Mouse (Mus musculus) hindbrain, embryonic 14.5 days (tissue): ENCODE data around the gene Plxdc2. TPM values are rescaled to one million over a fixed set of nuclear protein-coding genes. Genes with fewer than 3 reads are reported as not detected.

Experiments used
- ATAC-seq: fragments of 200-750 bp; cut with Nextera tagmentation; 2 replicates; pipeline ENCODE4 v1.8.0; 2017; ENCODE audit warnings: moderate number of reproducible peaks, mild to moderate bottlenecking, moderate TSS enrichment, moderate library complexity; ENCODE audit not compliant: low FRiP score
- DNase-seq: peaks from one replicate; pipeline ENCODE4 v3.0.0-alpha.2; 2015; ENCODE audit warnings: low spot score
- H3K27ac ChIP-seq: fragments of 300-500 bp; sonication (generic); 2 replicates; pipeline ENCODE4 v1.5.1; 2014; ENCODE audit warnings: mild to moderate bottlenecking, moderate library complexity
- H3K27me3 ChIP-seq: fragments of 300-500 bp; sonication (generic); 2 replicates; pipeline ENCODE4 v1.6.1; 2014; ENCODE audit warnings: mild to moderate bottlenecking, low read length, mixed read lengths; ENCODE audit not compliant: control insufficient read depth, insufficient read depth
- H3K36me3 ChIP-seq: fragments of 300-500 bp; sonication (generic); replicated peaks from 2 replicates; pipeline ENCODE4 v1.6.1; 2014; ENCODE audit not compliant: control insufficient read depth, insufficient read depth
- H3K4me1 ChIP-seq: fragments of 300-500 bp; sonication (generic); replicated peaks from 2 replicates; pipeline ENCODE4 v1.6.1; 2014; ENCODE audit warnings: antibody characterized with exemption, low read length, mixed read lengths; ENCODE audit not compliant: control insufficient read depth, insufficient read depth
- H3K4me2 ChIP-seq: fragments of 300-500 bp; sonication (generic); replicated peaks from 2 replicates; pipeline ENCODE4 v1.6.1; 2014; ENCODE audit warnings: mild to moderate bottlenecking, moderate library complexity
- H3K4me3 ChIP-seq: fragments of 300-500 bp; sonication (generic); replicated peaks from 2 replicates; pipeline ENCODE4 v1.5.1; 2014; ENCODE audit warnings: mild to moderate bottlenecking, low read length
- H3K9ac ChIP-seq: fragments of 300-500 bp; sonication (generic); 2 replicates; pipeline ENCODE4 v1.6.1; 2014
- H3K9me3 ChIP-seq: fragments of 300-500 bp; sonication (generic); 2 replicates; pipeline ENCODE4 v1.6.1; 2016; ENCODE audit warnings: low read length; ENCODE audit not compliant: control insufficient read depth
- WGBS: fragments of 180-500 bp; shearing (Covaris S2); extraction: QIAGEN DNeasy Blood & Tissue Kit; methylation state at CpG from one replicate; pipeline ENCODE4 v1.1.7; 2014; 5-methylcytosine and 5-hydroxymethylcytosine counted together
- polyA plus RNA-seq: library from polyadenylated mRNA; unstranded; fragments of >200 nt; fragmentation: Nextera tagmentation; extraction: Ambion mirVana; gene quantifications from 2 replicates; pipeline ENCODE4 v1.2.1, GENCODE M21; 2014

Gene Plxdc2
- polyA plus RNA-seq, 1 experiment from 2014 or later, result 25.6 TPM

DNA sequence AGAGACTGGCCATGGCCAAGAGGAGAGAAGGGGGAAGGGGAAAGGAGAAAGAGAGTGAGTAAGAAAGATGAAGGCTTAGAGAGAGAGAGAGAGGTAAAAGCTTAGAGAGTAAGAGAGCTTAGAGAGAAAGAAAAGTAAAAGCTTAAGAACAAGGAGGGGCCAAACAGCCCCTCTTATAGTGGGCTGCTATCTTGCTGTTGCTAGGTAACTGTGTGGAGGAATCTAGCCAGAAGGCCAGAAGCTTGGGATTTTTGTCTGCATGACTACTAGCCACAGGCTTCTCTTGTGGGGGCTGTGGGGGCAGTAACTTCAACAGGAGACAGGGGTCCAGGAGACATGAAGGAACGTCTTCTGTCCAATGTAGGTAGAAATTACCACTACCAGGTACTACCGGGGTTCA is 162.0 kb downstream of the Plxdc2 start:
- ATAC-seq (no peak), DNase-seq (no peak)
- Histone ChIP-seq H3K9me3 (no peaks in the 10 kb centered on the region), H3K4me3 (no peak overlapping the region), H3K27me3 (no peaks in the 10 kb centered on the region), H3K4me2 (no peak overlapping the region), H3K4me1 (no peaks in the 10 kb centered on the region), H3K36me3 (no peaks in the 10 kb centered on the region), H3K9ac (no peak overlapping the region), H3K27ac (no peak overlapping the region)
- WGBS, result 49% methylated on average over 2 of the region's 2 CpGs

- no peak for DNase-seq
- no peaks in the 10 kb centered on the region for H3K4me1 ChIP-seq
- no peaks in the 10 kb centered on the region for H3K36me3 ChIP-seq
- ATAC-seq, result no peak
- H3K4me2 ChIP-seq, result no peak overlapping the region
- H3K9ac ChIP-seq, result no peak overlapping the region
- H3K27ac ChIP-seq, result no peak overlapping the region
- no peak overlapping the region for H3K4me3 ChIP-seq
- WGBS, result 68% methylated on average over 1 of the region's 1 CpGs
- H3K27me3 ChIP-seq, result no peaks in the 10 kb centered on the region
- no peaks in the 10 kb centered on the region for H3K9me3 ChIP-seq
Observed at GRCm38 (mm10) chr2:16523427-16523826, 167.3 kb downstream of the Plxdc2 start.

GRCm38 (mm10) chr2:16532244-16532643 is 176.1 kb downstream of the Plxdc2 start:
- no peak overlapping the region for H3K9ac ChIP-seq
- H3K4me3 ChIP-seq, result no peak overlapping the region
- DNase-seq (no peak), ATAC-seq (no peak)
- H3K4me2 ChIP-seq, result no peak overlapping the region
- no peaks in the 10 kb centered on the region for H3K9me3 ChIP-seq
- WGBS, result 46% methylated on average over 1 of the region's 1 CpGs
- no peaks in the 10 kb centered on the region for H3K4me1 ChIP-seq
- H3K27ac ChIP-seq, result no peak overlapping the region
- no peaks in the 10 kb centered on the region for H3K27me3 ChIP-seq
- no peaks in the 10 kb centered on the region for H3K36me3 ChIP-seq

DNA sequence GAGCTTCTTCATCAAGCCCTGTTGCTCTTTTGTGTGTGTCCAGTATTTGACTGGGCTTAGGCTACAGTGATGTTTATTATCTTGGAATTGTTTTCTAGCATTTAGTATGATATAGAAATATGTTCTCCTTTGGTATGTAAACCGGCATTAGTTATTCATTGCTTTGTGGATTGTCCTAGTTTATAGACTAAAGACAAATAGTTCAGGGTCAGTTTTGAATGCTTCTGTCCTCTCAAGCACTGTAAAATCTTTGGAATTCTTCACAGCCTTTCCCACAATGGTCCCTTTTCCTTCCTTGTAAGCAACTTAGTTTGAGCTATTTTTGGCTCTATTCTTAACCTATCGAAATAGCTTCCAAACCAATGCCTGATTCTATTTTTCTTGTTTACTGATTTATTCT is 178.5 kb downstream of the Plxdc2 start:
- ATAC-seq, result no peak
- H3K27me3 ChIP-seq, result no peaks in the 10 kb centered on the region
- no peaks in the 10 kb centered on the region for H3K9me3 ChIP-seq
- H3K4me1 ChIP-seq, result no peaks in the 10 kb centered on the region
- no peak overlapping the region for H3K9ac ChIP-seq
- no peak overlapping the region for H3K4me2 ChIP-seq
- 87% methylated on average over 2 of the region's 2 CpGs for WGBS
- H3K36me3 ChIP-seq, result no peaks in the 10 kb centered on the region
- no peak for DNase-seq
- no peak overlapping the region for H3K4me3 ChIP-seq
- H3K27ac ChIP-seq, result no peak overlapping the region

- Histone ChIP-seq H3K4me3 (no peak overlapping the region), H3K9me3 (no peaks in the 10 kb centered on the region), H3K36me3 (no peaks in the 10 kb centered on the region), H3K4me1 (no peaks in the 10 kb centered on the region), H3K9ac (no peak overlapping the region), H3K27me3 (no peaks in the 10 kb centered on the region), H3K27ac (no peak overlapping the region), H3K4me2 (no peak overlapping the region)
- WGBS, result 69% methylated on average over 3 of the region's 3 CpGs
- DNase-seq, result no peak
- ATAC-seq, result no peak
Observed at GRCm38 (mm10) chr2:16541226-16541625, 185.1 kb downstream of the Plxdc2 start.

- no peaks in the 10 kb centered on the region for H3K27me3 ChIP-seq
- DNase-seq (peak; percentile 63), ATAC-seq (no peak)
- no peak overlapping the region for H3K4me3 ChIP-seq
- no peaks in the 10 kb centered on the region for H3K9me3 ChIP-seq
- H3K4me2 ChIP-seq, result no peak overlapping the region
- no peak overlapping the region for H3K9ac ChIP-seq
- H3K4me1 ChIP-seq, result no peaks in the 10 kb centered on the region
- WGBS, result 57% methylated on average over 3 of the region's 3 CpGs
- no peaks in the 10 kb centered on the region for H3K36me3 ChIP-seq
- H3K27ac ChIP-seq, result no peak overlapping the region
Observed at GRCm38 (mm10) chr2:16545207-16545606, 189.1 kb downstream of the Plxdc2 start.

DNA sequence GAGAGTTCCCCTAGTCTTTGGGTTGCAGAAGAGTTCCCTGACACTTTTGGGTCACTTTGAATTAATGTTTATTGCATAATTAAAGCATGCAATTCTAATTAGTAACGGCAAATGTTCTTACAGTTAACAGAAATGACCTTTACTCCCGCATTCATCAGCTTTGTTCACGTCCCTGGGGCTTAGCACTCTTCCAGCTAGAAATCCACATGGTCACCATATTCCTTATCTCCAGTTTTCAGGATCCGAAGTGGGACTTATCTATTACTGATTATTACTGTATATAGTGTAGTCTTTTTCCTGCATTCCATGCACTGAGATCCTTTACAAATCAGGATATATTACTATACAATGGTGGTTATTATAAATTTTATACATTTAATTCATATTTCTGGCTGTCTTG is 203.2 kb downstream of the Plxdc2 start:
- WGBS, result 44% methylated on average over 4 of the region's 4 CpGs
- Histone ChIP-seq H3K9ac (no peak overlapping the region), H3K27ac (no peak overlapping the region), H3K4me1 (no peaks in the 10 kb centered on the region), H3K27me3 (no peaks in the 10 kb centered on the region), H3K36me3 (no peaks in the 10 kb centered on the region), H3K4me2 (no peak overlapping the region), H3K9me3 (no peaks in the 10 kb centered on the region), H3K4me3 (no peak overlapping the region)
- no peak for DNase-seq
- ATAC-seq, result no peak

DNA sequence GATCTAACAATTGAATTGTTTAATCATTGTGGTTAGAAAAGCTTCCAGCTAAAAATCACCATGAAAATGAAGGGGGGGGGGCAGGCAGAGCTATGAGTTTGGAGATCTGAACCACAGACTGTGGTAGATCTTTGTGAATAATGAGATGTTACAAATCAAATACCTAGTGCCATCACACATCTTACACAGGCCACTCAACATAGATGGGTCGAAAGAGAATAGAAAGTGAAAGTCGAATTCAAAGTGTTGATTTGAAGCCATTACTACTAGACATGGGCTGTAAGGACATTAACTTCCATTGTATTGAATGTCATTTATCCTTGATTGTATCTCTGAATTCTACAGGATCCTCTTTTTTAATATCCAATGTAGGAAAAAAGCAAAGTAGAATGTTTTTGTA is 212.2 kb downstream of the Plxdc2 start:
- Histone ChIP-seq H3K4me2 (no peak overlapping the region), H3K9ac (no peak overlapping the region), H3K4me1 (no peaks in the 10 kb centered on the region), H3K4me3 (no peak overlapping the region), H3K27ac (no peak overlapping the region), H3K36me3 (no peaks in the 10 kb centered on the region), H3K9me3 (no peaks in the 10 kb centered on the region), H3K27me3 (no peaks in the 10 kb centered on the region)
- 96% methylated on average over 2 of the region's 2 CpGs for WGBS
- ATAC-seq (no peak), DNase-seq (no peak)

- no peaks in the 10 kb centered on the region for H3K27me3 ChIP-seq
- H3K27ac ChIP-seq, result no peak overlapping the region
- no peak overlapping the region for H3K4me2 ChIP-seq
- no peaks in the 10 kb centered on the region for H3K4me1 ChIP-seq
- DNase-seq (no peak), ATAC-seq (peak; percentile 59)
- WGBS, result 82% methylated on average over 13 of the region's 13 CpGs
- H3K9ac ChIP-seq, result no peak overlapping the region
- H3K36me3 ChIP-seq, result no peaks in the 10 kb centered on the region
- H3K9me3 ChIP-seq, result no peaks in the 10 kb centered on the region
- no peak overlapping the region for H3K4me3 ChIP-seq
Observed at GRCm38 (mm10) chr2:16571169-16571751, 215.2 kb downstream of the Plxdc2 start.

- ATAC-seq (no peak), DNase-seq (no peak)
- Histone ChIP-seq H3K4me3 (no peak overlapping the region), H3K9ac (no peak overlapping the region), H3K9me3 (no peaks in the 10 kb centered on the region), H3K27me3 (no peaks in the 10 kb centered on the region), H3K36me3 (no peaks in the 10 kb centered on the region), H3K4me1 (no peaks in the 10 kb centered on the region), H3K27ac (no peak overlapping the region), H3K4me2 (no peak overlapping the region)
Observed at GRCm38 (mm10) chr2:16576566-16576965, 220.5 kb downstream of the Plxdc2 start.
